Mouse (Mus musculus) CH12.LX (cell line): ENCODE data around the gene Gm281. TPM values are rescaled to one million over a fixed set of nuclear protein-coding genes. Genes with fewer than 3 reads are reported as not detected.
A peak's percentile ranks its signal among the peaks of the same experiment; 100 is the strongest.

Experiments
- DNase-seq: peaks from one replicate; pipeline ENCODE4 v3.0.0-alpha.2; 2013; ENCODE audit errors: extremely low read depth
- H3K27ac ChIP-seq: 2 replicates; pipeline ENCODE4 v1.5.1; 2012; ENCODE audit warnings: low read depth, mild to moderate bottlenecking, control low read depth, moderate library complexity; ENCODE audit not compliant: insufficient read depth
- H3K27me3 ChIP-seq: replicated peaks from 2 replicates; pipeline ENCODE3; 2012; ENCODE audit warnings: inconsistent platforms
- H3K36me3 ChIP-seq, 2 experiments: replicated peaks in 1 of 2; 2 replicates each; pipeline versions ENCODE3 to v1.6.1; 2012; ENCODE audit warnings: inconsistent platforms in 1 of 2, low read length in 1 of 2, mild to moderate bottlenecking in 1 of 2, mixed read lengths in 1 of 2, moderate library complexity in 1 of 2; ENCODE audit not compliant: control insufficient read depth in 1 of 2, insufficient read depth in 1 of 2
- H3K4me1 ChIP-seq, 2 experiments: 2 replicates each; pipeline ENCODE4 v1.6.1; 2012; ENCODE audit warnings: inconsistent platforms in 1 of 2, moderate library complexity in 1 of 2; ENCODE audit not compliant: insufficient read depth in 2 of 2, control insufficient read depth in 1 of 2
- H3K4me2 ChIP-seq: 2 replicates; pipeline ENCODE4 v1.6.1; 2012; ENCODE audit warnings: low read depth, mild to moderate bottlenecking, control low read depth; ENCODE audit not compliant: poor library complexity, insufficient read depth, severe bottlenecking
- H3K4me3 ChIP-seq, 3 experiments: fragments of 150-350 bp in 1 of 3; sonication (generic) in 1 of 3; replicated peaks in 1 of 3; 2 replicates each; pipeline versions ENCODE3 to v1.5.1; 2011 to 2012; ENCODE audit warnings: low read depth in 2 of 3, low read length in 2 of 3, mild to moderate bottlenecking in 2 of 3, moderate library complexity in 2 of 3, control low read depth in 1 of 3, improper control_type of control experiment in 1 of 3, inconsistent platforms in 1 of 3, mixed read lengths in 1 of 3; ENCODE audit not compliant: poor library complexity in 1 of 3
- H3K79me2 ChIP-seq: replicated peaks from 2 replicates; pipeline ENCODE4 v1.6.1; 2012; ENCODE audit warnings: mild to moderate bottlenecking, moderate library complexity; ENCODE audit not compliant: control insufficient read depth, poor library complexity, insufficient read depth, severe bottlenecking; ENCODE audit errors: extremely low read depth
- H3K9ac ChIP-seq: 2 replicates; pipeline ENCODE4 v1.6.1; 2012; ENCODE audit warnings: low read depth, mild to moderate bottlenecking, control low read depth, moderate library complexity; ENCODE audit not compliant: insufficient read depth
- H3K9me3 ChIP-seq: replicated peaks from 2 replicates; pipeline ENCODE3; 2012; ENCODE audit warnings: low read length, inconsistent platforms, mixed read lengths
- BHLHE40 ChIP-seq: IDR thresholded peaks from 2 replicates; pipeline ENCODE4 v1.6.1; 2011; ENCODE audit warnings: mild to moderate bottlenecking, low read depth, low read length, improper control_type of control experiment
- CHD1 ChIP-seq: IDR thresholded peaks from 2 replicates; pipeline ENCODE4 v1.6.1; 2012; ENCODE audit warnings: low read depth, low read length, improper control_type of control experiment, inconsistent platforms
- CHD2 ChIP-seq: IDR thresholded peaks from 2 replicates; pipeline ENCODE4 v1.6.1; 2011; ENCODE audit warnings: low read length, improper control_type of control experiment
- CTCF ChIP-seq, 2 experiments: IDR thresholded peaks in 1 of 2; conservative IDR thresholded peaks in 1 of 2; 2 replicates each; pipeline ENCODE4 v1.5.1; 2011 to 2012; ENCODE audit warnings: low read depth in 2 of 2, low read length in 2 of 2, improper control_type of control experiment in 1 of 2, inconsistent platforms in 1 of 2, mild to moderate bottlenecking in 1 of 2, moderate library complexity in 1 of 2
- E2F4 ChIP-seq: IDR thresholded peaks from 2 replicates; pipeline ENCODE4 v1.6.1; 2011; ENCODE audit warnings: low read depth, low read length, improper control_type of control experiment; ENCODE audit not compliant: insufficient replicate concordance
- ELF1 ChIP-seq: IDR thresholded peaks from 2 replicates; pipeline ENCODE4 v1.6.1; 2014; ENCODE audit warnings: low read depth, mild to moderate bottlenecking, inconsistent platforms, low read length, improper control_type of control experiment
- EP300 ChIP-seq: IDR thresholded peaks from 2 replicates; pipeline ENCODE4 v1.6.1; 2011; ENCODE audit warnings: low read length, improper control_type of control experiment
- ETS1 ChIP-seq: conservative IDR thresholded peaks from 2 replicates; pipeline ENCODE4 v1.6.1; 2012; ENCODE audit warnings: low read depth, mild to moderate bottlenecking, inconsistent platforms, low read length, improper control_type of control experiment, moderate library complexity
- GABPA ChIP-seq: IDR thresholded peaks from 2 replicates; pipeline ENCODE4 v1.6.1; 2012; ENCODE audit warnings: low read depth, low read length, improper control_type of control experiment, inconsistent platforms; ENCODE audit not compliant: insufficient replicate concordance
- HCFC1 ChIP-seq: IDR thresholded peaks from 2 replicates; pipeline ENCODE4 v1.6.1; 2012; ENCODE audit warnings: low read depth, mild to moderate bottlenecking, inconsistent platforms, low read length, improper control_type of control experiment
- IRF4 ChIP-seq: IDR thresholded peaks from 2 replicates; pipeline ENCODE4 v1.6.1; 2014; ENCODE audit warnings: low read depth, mild to moderate bottlenecking, inconsistent platforms, low read length, improper control_type of control experiment
- JUN ChIP-seq: IDR thresholded peaks from 2 replicates; pipeline ENCODE4 v1.6.1; 2011; ENCODE audit warnings: low read depth, mild to moderate bottlenecking, low read length, improper control_type of control experiment, moderate library complexity; ENCODE audit not compliant: insufficient read depth
- JUND ChIP-seq: conservative IDR thresholded peaks from 2 replicates; pipeline ENCODE4 v1.6.1; 2011; ENCODE audit warnings: low read depth, low read length, improper control_type of control experiment
- KAT2A ChIP-seq: IDR thresholded peaks from 2 replicates; pipeline ENCODE4 v1.6.1; 2012; ENCODE audit warnings: low read length, improper control_type of control experiment, inconsistent platforms; ENCODE audit not compliant: insufficient replicate concordance
- MAFK ChIP-seq: IDR thresholded peaks from 2 replicates; pipeline ENCODE4 v1.6.1; 2011; ENCODE audit warnings: low read length, improper control_type of control experiment; ENCODE audit not compliant: insufficient replicate concordance
- MAX ChIP-seq: IDR thresholded peaks from 2 replicates; pipeline ENCODE4 v1.6.1; 2011; ENCODE audit warnings: low read length, improper control_type of control experiment
- MAZ ChIP-seq: IDR thresholded peaks from 2 replicates; pipeline ENCODE4 v1.6.1; 2012; ENCODE audit warnings: low read depth, mild to moderate bottlenecking, inconsistent platforms, low read length, improper control_type of control experiment, moderate library complexity
- MEF2A ChIP-seq: IDR thresholded peaks from 2 replicates; pipeline ENCODE4 v1.6.1; 2014; ENCODE audit warnings: low read depth, mild to moderate bottlenecking, inconsistent platforms, low read length, improper control_type of control experiment, borderline replicate concordance
- MXI1 ChIP-seq: IDR thresholded peaks from 2 replicates; pipeline ENCODE4 v1.6.1; 2011; ENCODE audit warnings: mild to moderate bottlenecking, low read depth, low read length, improper control_type of control experiment
- MYC ChIP-seq: IDR thresholded peaks from 2 replicates; pipeline ENCODE4 v1.6.1; 2011; ENCODE audit warnings: low read depth, mild to moderate bottlenecking, improper control_type of control experiment, low read length
- NELFE ChIP-seq: IDR thresholded peaks from 2 replicates; pipeline ENCODE4 v1.6.1; 2011; ENCODE audit warnings: low read depth, low read length, improper control_type of control experiment
- NRF1 ChIP-seq: IDR thresholded peaks from 2 replicates; pipeline ENCODE4 v1.6.1; 2014; ENCODE audit warnings: low read depth, mild to moderate bottlenecking, inconsistent platforms, low read length, improper control_type of control experiment, moderate library complexity
- PAX5 ChIP-seq: IDR thresholded peaks from 2 replicates; pipeline ENCODE4 v1.6.1; 2012; ENCODE audit warnings: low read length, inconsistent platforms, mixed read lengths
- POLR2A ChIP-seq: IDR thresholded peaks from 2 replicates; pipeline ENCODE4 v1.6.1; 2011; ENCODE audit warnings: low read depth, mild to moderate bottlenecking, improper control_type of control experiment, low read length
- POLR2AphosphoS2 ChIP-seq: IDR thresholded peaks from 2 replicates; pipeline ENCODE4 v1.6.1; 2011; ENCODE audit warnings: low read depth, low read length, improper control_type of control experiment
- RAD21 ChIP-seq: IDR thresholded peaks from 2 replicates; pipeline ENCODE4 v1.6.1; 2011; ENCODE audit warnings: low read depth, mild to moderate bottlenecking, low read length, improper control_type of control experiment, moderate library complexity
- RCOR1 ChIP-seq: conservative IDR thresholded peaks from 2 replicates; pipeline ENCODE4 v1.6.1; 2012; ENCODE audit warnings: low read depth, mild to moderate bottlenecking, inconsistent platforms, low read length, improper control_type of control experiment
- SIN3A ChIP-seq: IDR thresholded peaks from 2 replicates; pipeline ENCODE4 v1.6.1; 2012; ENCODE audit warnings: low read length, improper control_type of control experiment, inconsistent platforms
- SMC3 ChIP-seq: IDR thresholded peaks from 2 replicates; pipeline ENCODE4 v1.6.1; 2011; ENCODE audit warnings: low read depth, low read length, improper control_type of control experiment
- TBP ChIP-seq: conservative IDR thresholded peaks from 2 replicates; pipeline ENCODE4 v1.6.1; 2011; ENCODE audit warnings: low read depth, low read length, improper control_type of control experiment
- TCF12 ChIP-seq: IDR thresholded peaks from 2 replicates; pipeline ENCODE4 v1.6.1; 2014; ENCODE audit warnings: low read depth, mild to moderate bottlenecking, inconsistent platforms, low read length, improper control_type of control experiment
- UBTF ChIP-seq: IDR thresholded peaks from 2 replicates; pipeline ENCODE4 v1.6.1; 2012; ENCODE audit warnings: low read depth, mild to moderate bottlenecking, inconsistent platforms, low read length, improper control_type of control experiment, moderate library complexity
- USF1 ChIP-seq: IDR thresholded peaks from 2 replicates; pipeline ENCODE4 v1.6.1; 2014; ENCODE audit warnings: low read depth, mild to moderate bottlenecking, inconsistent platforms, low read length, improper control_type of control experiment
- USF2 ChIP-seq: conservative IDR thresholded peaks from 2 replicates; pipeline ENCODE4 v1.6.1; 2011; ENCODE audit warnings: low read depth, low read length, improper control_type of control experiment
- ZC3H11A ChIP-seq: IDR thresholded peaks from 2 replicates; pipeline ENCODE4 v1.6.1; 2012; ENCODE audit warnings: low read depth, mild to moderate bottlenecking, inconsistent platforms, low read length, improper control_type of control experiment
- ZKSCAN1 ChIP-seq: IDR thresholded peaks from 2 replicates; pipeline ENCODE4 v1.6.1; 2012; ENCODE audit warnings: low read depth, inconsistent platforms, low read length, improper control_type of control experiment, borderline replicate concordance
- ZMIZ1 ChIP-seq: IDR thresholded peaks from 2 replicates; pipeline ENCODE4 v1.6.1; 2012; ENCODE audit warnings: low read depth, mild to moderate bottlenecking, inconsistent platforms, low read length, improper control_type of control experiment
- ZNF384 ChIP-seq: IDR thresholded peaks from 2 replicates; pipeline ENCODE4 v1.6.1; 2012; ENCODE audit warnings: low read depth, low read length, improper control_type of control experiment, inconsistent platforms
- dilution Hi-C: fragments of 300-500 bp; cut with MboI; formaldehyde crosslinking; loops from 2 replicates; pipeline ENCODE4 v1.14.3; 2020; ENCODE audit warnings: low sequenced_read_pairs; ENCODE audit not compliant: extremely low pct_unique_long_range_greater_than_20kb, extremely low pct_ligation_motif_present
- in situ Hi-C: fragments of 300-500 bp; cut with MboI; formaldehyde crosslinking; loops from 3 replicates; pipeline ENCODE4 v1.14.3; 2019; ENCODE audit warnings: low sequenced_read_pairs, low pct_ligation_motif_present, low pct_unique_long_range_greater_than_20kb, mixed read lengths
- polyA plus RNA-seq: library from polyadenylated mRNA; unstranded; fragments of >175 nt; gene quantifications from 2 replicates; pipeline ENCODE4 v1.2.1, GENCODE M21; 2012; ENCODE audit warnings: low read depth; ENCODE audit not compliant: insufficient read length
- total RNA-seq, 2 experiments: library from RNA; depleted of rRNA; stranded (reverse); fragments of 300-350 nt in 1 of 2; fragments of >200 nt in 1 of 2; gene quantifications; 2 replicates each; pipeline ENCODE4 v1.2.3; 2012 to 2014

Gene Gm281
- total and polyA plus RNA-seq, 3 experiments = not detected

DNA sequence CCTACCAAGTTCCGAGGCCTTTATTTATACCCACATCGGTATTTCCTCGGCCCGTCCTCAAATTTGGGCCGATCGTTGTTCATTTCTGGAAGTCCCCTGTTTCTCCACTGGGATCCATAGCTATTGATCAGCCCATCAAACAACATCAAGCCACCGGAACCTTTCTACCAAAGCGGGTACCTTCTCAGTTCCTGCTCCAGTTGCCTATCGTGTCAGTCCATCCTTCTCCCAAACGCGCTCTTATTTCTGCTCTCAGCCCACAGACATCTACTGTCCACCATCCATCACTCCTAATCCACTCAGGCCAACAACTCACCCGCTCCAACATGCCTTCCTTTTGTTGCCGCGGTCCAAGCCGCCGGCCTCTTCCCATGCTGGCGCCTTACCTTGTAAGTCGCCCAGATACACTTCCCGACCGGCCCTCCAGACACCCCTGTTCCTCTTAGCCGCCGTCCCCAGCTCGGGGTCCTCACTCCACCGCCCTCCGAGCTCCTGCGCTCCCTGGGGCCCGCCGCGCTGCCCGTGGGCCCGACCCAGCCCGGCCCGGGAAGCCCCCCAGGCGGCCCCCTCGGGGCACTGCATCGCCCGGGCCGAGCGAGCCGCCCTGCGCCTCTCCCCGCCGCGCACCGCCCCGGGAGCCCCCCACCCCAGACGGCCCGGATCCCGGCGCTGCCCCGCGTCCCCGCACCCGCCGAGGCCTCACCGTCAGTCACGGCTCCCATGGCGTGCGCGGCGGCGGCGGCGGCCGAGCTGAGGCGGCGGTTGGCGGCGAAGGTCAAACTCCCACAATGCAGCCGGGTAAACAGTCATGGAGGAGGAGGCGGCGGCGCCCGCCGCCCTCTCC is 46.4 kb upstream of the Gm281 start:
- Histone ChIP-seq H3K9me3 (no peaks in the 10 kb centered on the region), H3K4me1 (peaks cover 3 to 22% of the 10 kb centered on the region in 2 experiments; a peak in 3 of 4 replicates), H3K27ac (no peak overlapping the region; the same call in 1 of the 2 replicates), H3K4me3 (peak overlapping the region; percentile 73 to 90 (median 85)), H3K4me2 (peak overlapping the region; percentile 84; the same call in 1 of the 2 replicates), H3K79me2 (peaks cover 33% of the 10 kb centered on the region), H3K9ac (peak overlapping the region; percentile 96), H3K27me3 (no peaks in the 10 kb centered on the region), H3K36me3 (peaks cover 5 to 22% of the 10 kb centered on the region in 2 experiments)
- TF ChIP-seq POLR2AphosphoS2 (no peak), ELF1 (no peak), USF1 (no peak), MYC (no peak), MEF2A (no peak), IRF4 (no peak), CHD1 (no peak), ZMIZ1 (0 out of 2 replicates have a peak, but pooled peaks have one; percentile 11), CTCF (conservative IDR thresholded peaks at IDR 0.05 in 1 of 2, IDR thresholded peaks at IDR 0.05 in 1 of 2; ENCODE audit: low read depth in 2 of 2, low read length in 2 of 2) (no peak), RCOR1 (no peak), JUN (no peak), POLR2A (no peak; the same call in 1 of the 2 replicates), MAX (no peak), KAT2A (no peak), MAZ (no peak), E2F4 (no peak), SIN3A (peak; percentile 53), ETS1 (no peak), NELFE (no peak), PAX5 (no peak), MXI1 (peak; percentile 21; the same call in 1 of the 2 replicates), ZC3H11A (no peak), GABPA (no peak), BHLHE40 (no peak), HCFC1 (0 out of 2 replicates have a peak, but pooled peaks have one; percentile 2), TBP (no peak), SMC3 (no peak), ZKSCAN1 (no peak), JUND (no peak), RAD21 (no peak), USF2 (no peak), TCF12 (peak; percentile 7; the same call in 1 of the 2 replicates), EP300 (no peak), UBTF (peak; percentile 13; the same call in 1 of the 2 replicates), MAFK (no peak), CHD2 (no peak), ZNF384 (no peak), NRF1 (no peak)
- peak; percentile 38 for DNase-seq
- in situ Hi-C loops = no loop called here
- dilution Hi-C loops = no loop called here
